Mouse (Mus musculus): ENCODE measurements around the gene Zc3h12c.

Gene Zc3h12c

DNA sequence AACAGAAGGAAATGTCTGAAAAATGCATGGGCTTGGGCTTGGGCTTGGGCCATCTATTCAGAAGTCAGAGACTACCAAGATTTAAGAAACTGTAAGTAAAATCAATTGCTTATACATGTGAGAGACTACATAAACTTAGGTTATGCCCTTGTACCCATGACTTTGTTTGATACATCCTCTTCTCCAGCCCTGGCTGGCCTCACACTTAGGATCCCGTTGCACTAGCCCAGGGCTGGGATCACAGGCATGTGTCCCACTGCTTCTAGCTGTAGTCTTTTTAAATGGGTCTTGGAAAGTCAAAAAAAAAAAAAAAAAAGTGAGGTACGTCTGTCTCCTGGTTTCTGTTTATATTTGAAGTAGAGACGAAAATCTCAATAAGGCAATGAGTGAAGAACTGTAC, 1.3 kb downstream of the Zc3h12c start:
- no peak for DNase-seq (ENCODE audit: low spot score in 2 of 2)

- DNase-seq (ENCODE audit: low spot score in 2 of 2): no peak
These were observed 2.7 kb downstream of the Zc3h12c start for GRCm38 (mm10) chr9:52165706-52166090.

GRCm38 (mm10) chr9:52165076-52165705, 3.2 kb downstream of the Zc3h12c start:
- DNase-seq (ENCODE audit: low spot score in 2 of 2): no peak

GRCm38 (mm10) chr9:52160512-52160911, 7.9 kb downstream of the Zc3h12c start:
- no peak for DNase-seq (ENCODE audit: low spot score in 2 of 2)

DNA sequence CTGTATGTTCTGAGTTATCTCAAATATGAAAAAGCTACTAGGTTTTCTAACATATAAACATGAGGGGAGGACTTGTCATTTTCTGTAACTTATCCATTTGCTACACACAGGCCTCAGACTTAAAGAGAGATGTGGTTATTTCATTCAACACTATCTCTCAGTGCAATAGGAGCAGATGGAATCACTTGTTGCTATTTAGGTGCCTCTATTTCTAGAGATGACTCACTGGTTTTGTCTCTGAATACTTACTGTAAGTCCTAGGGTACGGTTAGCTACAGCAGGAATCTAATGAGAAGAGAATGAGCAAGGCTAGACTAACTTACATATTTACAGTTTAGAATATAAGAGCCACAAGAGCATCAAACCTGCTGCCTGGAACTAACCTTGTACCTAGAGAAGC, 9.8 kb downstream of the Zc3h12c start:
- DNase-seq (ENCODE audit: low spot score in 2 of 2): no peak

- no peak for DNase-seq (ENCODE audit: low spot score in 2 of 2)
These were observed 13.0 kb downstream of the Zc3h12c start for GRCm38 (mm10) chr9:52155417-52155816.

DNA sequence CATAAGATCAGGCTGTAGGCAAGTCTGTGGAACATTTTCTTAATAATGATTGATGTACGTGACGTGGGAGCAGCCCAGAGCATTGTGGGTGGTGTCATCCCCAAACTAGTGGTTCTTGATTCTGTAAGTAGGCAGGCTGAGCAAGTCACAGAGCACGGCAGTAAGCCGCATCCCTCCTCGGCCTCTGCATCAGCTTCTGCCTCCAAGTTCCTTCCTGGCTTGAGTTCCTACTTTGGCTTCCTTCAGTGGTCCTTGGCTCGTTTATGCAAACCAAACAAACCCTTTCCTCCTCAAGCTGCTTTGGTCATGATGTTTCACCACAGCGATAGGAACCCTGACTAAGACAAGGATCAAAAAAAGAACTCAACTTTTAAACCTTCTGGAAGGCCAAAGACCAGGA, 14.1 kb downstream of the Zc3h12c start:
- DNase-seq (ENCODE audit: low spot score in 2 of 2): no peak

DNA sequence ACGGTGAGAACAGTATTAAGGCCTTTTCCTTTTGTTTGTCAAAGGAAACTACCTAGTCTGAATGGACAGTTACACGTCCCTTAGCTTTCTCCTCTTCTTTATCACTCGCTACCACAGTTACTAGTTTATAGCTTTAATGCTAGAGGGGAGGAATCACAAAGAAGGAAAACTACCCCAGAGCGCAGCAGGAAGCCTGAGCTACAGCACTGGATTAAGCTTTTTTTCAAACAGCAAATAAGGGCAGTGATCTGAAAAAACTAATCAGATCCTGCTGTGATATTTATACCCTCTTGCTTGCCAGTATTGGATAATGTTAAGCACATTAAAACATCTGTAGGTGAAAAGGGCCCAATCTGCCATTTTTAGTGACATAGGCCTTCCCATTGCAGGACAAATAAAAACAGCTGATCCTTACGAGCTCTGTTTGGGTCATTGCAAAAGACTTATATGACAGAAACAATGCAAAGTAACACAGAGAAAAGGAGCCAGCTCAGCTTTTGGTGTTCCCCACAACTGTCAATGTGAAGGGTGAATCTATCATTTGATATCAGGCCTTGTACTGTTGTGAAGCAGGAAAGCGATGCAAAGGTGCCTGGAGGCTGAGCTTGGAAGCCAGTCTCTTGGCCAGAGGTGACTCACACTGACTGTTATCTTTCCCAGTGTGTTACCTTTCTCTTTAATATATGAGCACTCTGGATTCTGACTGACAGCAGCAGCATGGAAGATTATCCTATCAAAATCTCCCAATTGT, 16.1 kb downstream of the Zc3h12c start:
- no peak for DNase-seq (ENCODE audit: low spot score in 2 of 2)

DNA sequence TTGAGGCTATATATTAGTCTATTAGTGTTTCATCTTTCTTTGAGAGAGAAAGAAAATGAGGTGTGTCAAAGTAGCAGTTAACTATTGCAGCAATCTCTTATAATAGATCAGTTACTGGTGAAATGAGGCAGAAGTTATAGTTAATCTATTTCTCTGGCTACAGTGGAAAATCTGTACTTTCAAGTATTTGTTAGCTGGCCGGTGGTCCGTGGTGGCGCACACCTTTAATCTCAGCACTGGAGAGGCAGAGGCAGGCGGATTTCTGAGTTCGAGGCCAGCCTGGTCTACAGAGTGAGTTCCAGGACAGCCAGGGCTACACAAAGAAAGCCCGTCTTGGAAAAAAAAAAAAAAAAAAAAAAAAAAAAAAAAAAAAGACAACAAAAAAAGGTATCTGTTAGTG, 18.6 kb downstream of the Zc3h12c start:
- no peak for DNase-seq (ENCODE audit: low spot score in 2 of 2)

DNA sequence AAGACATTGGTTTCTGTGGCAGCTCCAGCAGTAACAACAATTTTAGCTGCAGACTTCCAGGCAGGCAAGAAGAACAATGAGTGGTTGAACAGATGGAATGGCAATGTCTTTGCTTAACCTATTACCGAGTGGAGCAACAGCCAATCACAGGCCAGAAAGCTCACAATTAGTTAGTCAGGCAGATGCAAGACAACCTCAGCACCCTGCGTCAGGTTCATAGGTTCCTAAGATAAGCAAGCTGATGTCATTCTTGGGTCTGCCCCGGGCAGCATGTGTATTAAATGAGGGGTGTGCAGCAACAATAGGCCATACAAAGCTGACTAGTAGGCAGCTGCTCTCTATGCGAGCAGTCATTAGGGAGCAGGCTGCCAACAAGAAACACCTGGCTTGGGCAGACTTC, 19.1 kb downstream of the Zc3h12c start:
- DNase-seq (ENCODE audit: low spot score in 2 of 2): no peak

DNA sequence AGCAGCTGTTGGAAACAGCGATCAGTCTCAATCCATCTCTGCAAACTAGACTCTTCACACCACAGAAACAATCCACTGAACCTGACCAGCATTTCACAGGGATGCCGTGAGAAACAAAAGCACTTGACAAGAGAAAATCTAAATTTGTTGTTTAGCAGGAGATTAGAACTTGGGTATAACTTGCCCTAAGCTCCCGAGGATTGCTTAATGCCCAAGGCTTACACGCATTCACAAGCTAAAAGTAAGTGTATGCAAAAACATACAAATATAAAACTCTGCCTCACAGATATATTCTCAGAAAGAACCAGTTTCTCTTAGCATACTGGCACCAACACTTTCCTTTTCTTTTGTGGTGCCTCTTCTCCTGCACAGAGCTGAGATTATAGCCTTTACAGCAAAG, 19.5 kb downstream of the Zc3h12c start:
- DNase-seq (ENCODE audit: low spot score in 2 of 2): no peak

GRCm38 (mm10) chr9:52148311-52148710, 20.1 kb downstream of the Zc3h12c start:
- DNase-seq (ENCODE audit: low spot score in 2 of 2): no peak

GRCm38 (mm10) chr9:52146241-52146640, 22.1 kb downstream of the Zc3h12c start:
- DNase-seq (ENCODE audit: low spot score in 2 of 2): no peak

- DNase-seq (ENCODE audit: low spot score in 2 of 2): no peak
These were observed 35.6 kb downstream of the Zc3h12c start for GRCm38 (mm10) chr9:52132771-52133170.

- DNase-seq (ENCODE audit: low spot score in 2 of 2): no peak
These were observed 38.0 kb downstream of the Zc3h12c start for GRCm38 (mm10) chr9:52130348-52130747.

DNA sequence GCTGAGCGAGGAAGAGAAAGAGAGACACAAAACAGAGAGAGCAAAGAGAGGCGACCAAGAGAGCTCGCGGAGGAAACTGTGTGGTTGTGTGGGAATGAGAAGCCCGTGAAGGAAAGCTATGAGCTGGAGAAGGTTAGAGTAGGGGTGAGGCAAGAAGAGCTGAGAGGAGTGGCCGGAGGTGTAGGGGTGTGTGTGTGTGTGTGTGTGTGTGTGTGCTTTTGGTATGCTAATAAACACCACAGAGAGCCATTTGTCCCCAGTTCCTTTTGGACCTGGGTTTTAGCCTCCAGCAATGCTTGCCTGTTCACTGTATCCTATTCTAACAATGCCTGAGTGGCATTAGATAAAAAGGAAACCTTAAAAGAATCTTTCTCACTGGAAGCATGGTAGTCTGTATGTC, 43.1 kb downstream of the Zc3h12c start:
- no peak for DNase-seq (ENCODE audit: low spot score in 2 of 2)

GRCm38 (mm10) chr9:52119212-52119611, 49.2 kb downstream of the Zc3h12c start:
- DNase-seq (ENCODE audit: low spot score in 2 of 2): no peak

DNA sequence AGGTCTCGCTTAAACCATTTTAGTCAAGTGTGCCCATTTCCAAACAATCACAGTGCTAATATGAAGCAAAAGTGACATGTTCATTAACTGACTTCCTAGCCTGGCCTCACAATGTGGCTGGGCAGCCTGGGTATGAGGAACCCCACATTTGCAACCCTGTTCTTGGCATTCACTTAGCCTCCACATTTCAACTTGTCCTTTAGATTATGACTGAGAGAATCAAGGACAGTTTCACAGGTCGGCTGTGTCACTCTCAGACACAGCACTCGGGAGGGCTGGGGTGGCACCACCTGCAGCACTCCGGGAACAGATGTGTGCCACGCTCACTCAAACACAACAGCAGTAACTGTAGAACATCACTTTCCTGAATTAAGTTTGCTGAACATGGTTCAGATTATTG, 55.3 kb downstream of the Zc3h12c start:
- no peak for DNase-seq (ENCODE audit: low spot score in 2 of 2)

- DNase-seq (ENCODE audit: low spot score in 2 of 2): no peak
These were observed 57.6 kb downstream of the Zc3h12c start for GRCm38 (mm10) chr9:52110738-52111137.

- DNase-seq (ENCODE audit: low spot score in 2 of 2): no peak
These were observed 61.2 kb downstream of the Zc3h12c start for GRCm38 (mm10) chr9:52107161-52107560.

DNA sequence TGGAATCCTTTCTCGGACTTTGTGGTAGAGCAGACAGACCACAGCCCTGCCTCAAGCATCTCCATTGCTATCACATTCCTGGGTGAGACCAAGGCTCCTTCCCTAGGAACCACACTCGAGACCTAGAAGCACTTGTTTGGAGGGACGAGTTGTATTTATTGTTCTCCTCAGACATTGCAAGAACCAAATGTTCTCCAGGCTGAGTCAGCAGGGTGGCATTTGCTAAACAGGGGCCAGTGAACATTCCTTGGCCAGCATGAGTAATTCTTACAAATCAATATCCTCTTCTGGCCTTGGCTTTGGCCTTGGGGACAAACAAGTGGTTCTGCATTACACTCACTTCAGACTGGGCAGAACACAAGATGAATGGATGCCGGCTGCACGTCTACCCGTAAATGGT, 62.9 kb downstream of the Zc3h12c start:
- DNase-seq (ENCODE audit: low spot score in 2 of 2): no peak

DNA sequence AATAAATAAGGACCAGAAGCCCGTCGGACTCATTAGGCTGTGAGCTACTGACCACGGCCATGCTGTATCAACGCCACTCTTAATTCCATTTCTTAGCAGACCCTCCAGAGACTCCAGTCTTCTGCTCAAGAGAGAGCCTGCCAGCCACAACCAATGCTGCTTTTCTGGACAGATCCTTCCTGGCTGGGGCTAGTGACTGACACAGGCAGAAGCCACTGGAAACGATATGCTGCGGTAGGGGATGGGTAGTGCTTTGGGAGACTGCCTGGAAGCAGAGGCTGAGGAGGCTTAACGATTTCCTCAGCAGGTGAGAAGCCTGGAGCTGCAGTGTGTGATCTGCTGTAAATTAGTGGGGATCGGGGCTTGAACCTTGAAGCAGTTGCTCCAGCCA, 64.2 kb downstream of the Zc3h12c start:
- DNase-seq (ENCODE audit: low spot score in 2 of 2): no peak

DNA sequence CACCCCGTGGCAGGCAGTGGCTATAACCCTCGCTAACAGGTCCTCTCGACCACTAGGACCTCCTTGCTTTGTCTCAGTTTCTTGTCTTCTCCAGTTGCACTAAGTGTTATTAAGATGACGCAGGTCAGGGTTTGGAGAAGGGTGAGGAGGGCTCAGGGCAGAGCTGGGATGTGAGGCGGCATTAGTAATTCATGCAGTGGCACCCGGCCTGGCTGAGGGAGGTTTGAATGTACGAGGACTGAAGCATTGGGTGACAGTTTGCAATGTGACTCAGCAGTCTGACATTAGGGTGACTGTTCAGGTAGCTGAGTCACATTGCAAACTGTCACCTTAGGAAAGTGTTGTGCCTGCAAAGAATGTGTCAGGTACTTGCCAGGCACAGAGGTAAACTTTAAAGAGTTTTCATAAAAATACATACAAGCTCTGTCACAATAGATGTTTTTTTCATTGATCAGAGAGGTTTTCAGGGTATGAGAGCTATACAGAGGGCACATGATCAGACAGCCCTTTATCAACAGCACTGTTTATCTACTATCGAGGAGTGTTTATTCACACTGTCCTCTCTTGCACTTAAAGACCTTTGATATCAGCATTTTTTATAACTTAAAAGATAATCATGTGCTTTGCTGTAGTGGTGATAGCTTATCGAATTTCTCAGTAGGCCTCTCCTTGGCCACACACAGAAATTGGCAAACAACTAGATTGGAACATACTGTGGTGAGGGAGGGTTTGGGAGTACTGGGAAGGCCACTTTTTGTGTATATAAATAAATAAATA, 64.7 kb downstream of the Zc3h12c start:
- DNase-seq (ENCODE audit: low spot score in 2 of 2): no peak
